Mouse (Mus musculus): ENCODE measurements at regions not wholly inside any gene's neighbourhood (a gene's known extent, or its start where the extent isn't known, plus 50 kb on each side); places are given as distances from the start of the nearest gene placed in this dataset.

GRCm38 (mm10) chr11:65495034-65495433 is 225.2 kb upstream of the Myocd start:
- no peak for DNase-seq (ENCODE audit: low read depth, low spot score)

- DNase-seq (ENCODE audit: low read depth, low spot score) = no peak
These were observed 220.6 kb upstream of the Myocd start for GRCm38 (mm10) chr11:65490426-65490825.

- peak; percentile 34 for DNase-seq (ENCODE audit: low read depth, low spot score)
These were observed 206.2 kb upstream of the Myocd start for GRCm38 (mm10) chr11:65475821-65476540.

- DNase-seq (ENCODE audit: low read depth, low spot score) = peak; percentile 19
These were observed 205.5 kb upstream of the Myocd start for GRCm38 (mm10) chr11:65475302-65475701.

- no peak for DNase-seq (ENCODE audit: low read depth, low spot score)
These were observed 200.3 kb upstream of the Myocd start for GRCm38 (mm10) chr11:65469762-65470741.

- no peak for DNase-seq (ENCODE audit: low read depth, low spot score)
These were observed 191.3 kb upstream of the Myocd start for GRCm38 (mm10) chr11:65461044-65461443.

GRCm38 (mm10) chr11:65448436-65448835 is 178.6 kb upstream of the Myocd start:
- DNase-seq (ENCODE audit: low read depth, low spot score) = no peak

GRCm38 (mm10) chr11:65443466-65444024 is 173.8 kb upstream of the Myocd start:
- no peak for DNase-seq (ENCODE audit: low read depth, low spot score)

GRCm38 (mm10) chr11:65435699-65436161 is 165.9 kb upstream of the Myocd start:
- peak; percentile 11 for DNase-seq (ENCODE audit: low read depth, low spot score)

GRCm38 (mm10) chr11:65421889-65422288 is 152.1 kb upstream of the Myocd start:
- no peak for DNase-seq (ENCODE audit: low read depth, low spot score)

- DNase-seq (ENCODE audit: low read depth, low spot score) = no peak
These were observed 138.8 kb upstream of the Myocd start for GRCm38 (mm10) chr11:65408621-65409020.

GRCm38 (mm10) chr11:65402460-65403154 is 132.8 kb upstream of the Myocd start:
- DNase-seq (ENCODE audit: low read depth, low spot score) = no peak

- no peak for DNase-seq (ENCODE audit: low read depth, low spot score)
These were observed 119.4 kb upstream of the Myocd start for GRCm38 (mm10) chr11:65389238-65389637.

- DNase-seq (ENCODE audit: low read depth, low spot score) = no peak
These were observed 116.7 kb upstream of the Myocd start for GRCm38 (mm10) chr11:65386291-65387061.

- no peak for DNase-seq (ENCODE audit: low read depth, low spot score)
These were observed 105.6 kb upstream of the Myocd start for GRCm38 (mm10) chr11:65375361-65375760.

- DNase-seq (ENCODE audit: low read depth, low spot score) = no peak
These were observed 103.3 kb upstream of the Myocd start for GRCm38 (mm10) chr11:65373136-65373535.

- DNase-seq (ENCODE audit: low read depth, low spot score) = no peak
These were observed 102.6 kb upstream of the Myocd start for GRCm38 (mm10) chr11:65372309-65372811.

- DNase-seq (ENCODE audit: low read depth, low spot score) = no peak
These were observed 98.0 kb upstream of the Myocd start for GRCm38 (mm10) chr11:65367825-65368224.

GRCm38 (mm10) chr11:65366677-65367370 is 97.0 kb upstream of the Myocd start:
- no peak for DNase-seq (ENCODE audit: low read depth, low spot score)
